In genomic region chr8:120532517-120533215, GRCm38 (mm10) we compare ENCODE assay signal across 8 mouse cellular contexts. TPM values are rescaled to one million over a fixed set of nuclear protein-coding genes. Genes with fewer than 3 reads are reported as not detected.
DNase-seq lines count a peak whose midpoint lies in the region; ATAC-seq lines count a peak whose summit lies in the region.

No protein-coding gene starts in this region.

- H3K27me3 ChIP-seq in kidney, embryonic 15.5 days, result peaks cover 13% of the 10 kb centered on the region; the same call in 1 of the 2 replicates
- H3K27me3 ChIP-seq in hindbrain, embryonic 13.5 days, result no peaks in the 10 kb centered on the region
- H3K27me3 ChIP-seq in midbrain, embryonic 14.5 days (ENCODE audit: control insufficient read depth, insufficient read depth, low read length), result no peaks in the 10 kb centered on the region

- DNase-seq in kidney, adult 8-10 months, result no peak
- peak; percentile 78 for DNase-seq in Muller cell, postnatal 12 days (ENCODE audit: inconsistent ontology term)
- peak; percentile 80 for DNase-seq in midbrain, embryonic 14.5 days
- peak; percentile 79 for DNase-seq in thymus, postnatal 25 days
- no peak for DNase-seq in gastrocnemius, adult 18-20 months (ENCODE audit: low spot score)
- no peak for DNase-seq in kidney, adult 18-20 months

- peak overlapping the region; percentile 74 for H3K27ac ChIP-seq in kidney, embryonic 15.5 days
- peak overlapping the region; percentile 99 for H3K27ac ChIP-seq in hindbrain, embryonic 13.5 days
- H3K27ac ChIP-seq in midbrain, embryonic 14.5 days (replicated peaks; ENCODE audit: low read depth, low read length), result peak overlapping the region; percentile 86

- peak overlapping the region; percentile 44 for H3K4me2 ChIP-seq in kidney, embryonic 15.5 days
- peak overlapping the region; percentile 49 for H3K4me2 ChIP-seq in hindbrain, embryonic 13.5 days
- peak overlapping the region; percentile 48 for H3K4me2 ChIP-seq in midbrain, embryonic 14.5 days (ENCODE audit: low read length)

- H3K9me3 ChIP-seq in kidney, embryonic 15.5 days (replicated peaks), result no peaks in the 10 kb centered on the region
- no peaks in the 10 kb centered on the region for H3K9me3 ChIP-seq in hindbrain, embryonic 13.5 days
- no peaks in the 10 kb centered on the region for H3K9me3 ChIP-seq in midbrain, embryonic 14.5 days (ENCODE audit: control insufficient read depth, low read length)

- H3K4me1 ChIP-seq in kidney, embryonic 15.5 days, result peaks cover 85% of the 10 kb centered on the region
- peaks cover 85% of the 10 kb centered on the region for H3K4me1 ChIP-seq in hindbrain, embryonic 13.5 days (replicated peaks)
- peaks cover 79% of the 10 kb centered on the region for H3K4me1 ChIP-seq in midbrain, embryonic 14.5 days (ENCODE audit: control insufficient read depth, insufficient read depth, low read length)

- no peaks in the 10 kb centered on the region for H3K36me3 ChIP-seq in kidney, embryonic 15.5 days
- no peaks in the 10 kb centered on the region for H3K36me3 ChIP-seq in hindbrain, embryonic 13.5 days
- H3K36me3 ChIP-seq in midbrain, embryonic 14.5 days (ENCODE audit: control insufficient read depth, insufficient read depth, low read length), result no peaks in the 10 kb centered on the region

- WGBS in kidney, embryonic 15.5 days, result 5% methylated on average over 29 of the region's 29 CpGs
- WGBS in hindbrain, embryonic 13.5 days, result 2% methylated on average over 29 of the region's 29 CpGs
- WGBS in midbrain, embryonic 14.5 days, result under 1% methylated on average over 29 of the region's 29 CpGs

- no peak for ATAC-seq in kidney, embryonic 15.5 days (replicated peaks; ENCODE audit: low FRiP score)
- ATAC-seq in hindbrain, embryonic 13.5 days (ENCODE audit: low FRiP score), result peak; percentile 26; the same call in 1 of the 2 replicates
- peak; percentile 48; the same call in 1 of the 2 replicates for ATAC-seq in midbrain, embryonic 14.5 days (ENCODE audit: low FRiP score, low TSS enrichment)

- H3K4me3 ChIP-seq in kidney, embryonic 15.5 days (replicated peaks), result no peak overlapping the region; the same call in 1 of the 2 replicates
- peak overlapping the region; percentile 17 for H3K4me3 ChIP-seq in hindbrain, embryonic 13.5 days
- H3K4me3 ChIP-seq in midbrain, embryonic 14.5 days (replicated peaks; ENCODE audit: low read depth, low read length), result peak overlapping the region; percentile 12

- H3K9ac ChIP-seq in kidney, embryonic 15.5 days, result no peak overlapping the region; the same call in 1 of the 2 replicates
- H3K9ac ChIP-seq in hindbrain, embryonic 13.5 days, result peak overlapping the region; percentile 63
- H3K9ac ChIP-seq in midbrain, embryonic 14.5 days (replicated peaks; ENCODE audit: low read length), result peak overlapping the region; percentile 34; the same call in 1 of the 2 replicates

RNA-seq across cellular contexts. Expression of gene Gins2, which starts 56.4 kb away (rescaled TPM):
- polyA plus RNA-seq in kidney, embryonic 15.5 days (2015; fragmentation: Nextera tagmentation; extraction: Ambion mirVana), result 107 and 110 TPM in 2 replicates
- 23.1 and 24.5 TPM in 2 replicates for polyA plus RNA-seq in hindbrain, embryonic 13.5 days (2015; fragmentation: Nextera tagmentation; extraction: Ambion mirVana)
- 15.5 and 23.7 TPM in 2 replicates for polyA plus RNA-seq in midbrain, embryonic 14.5 days (2014; fragmentation: Nextera tagmentation; extraction: Ambion mirVana)
- total RNA-seq in gastrocnemius, adult 18-20 months (2021), result under 1 TPM in 1 of 2 experiments, not detected in 1; 0.80 TPM

Comparison
In these comparisons a context has a peak if more than half of its experiments do, and no peak if none do; other contexts are left out.
1. DNase-seq: peak in Muller cell, postnatal 12 days (single experiment), midbrain, embryonic 14.5 days (single experiment) and thymus, postnatal 25 days (single experiment); none in kidney, adult 8-10 months (0 of 2), gastrocnemius, adult 18-20 months (single experiment) and kidney, adult 18-20 months (single experiment).
2. Peak in every context shown above with its lines, with median percentiles within 50 percentile points of each other: H3K27ac ChIP-seq and H3K4me2 ChIP-seq.